Comparison of ENCODE assay signal across 16 mouse cellular contexts in the genomic region with DNA sequence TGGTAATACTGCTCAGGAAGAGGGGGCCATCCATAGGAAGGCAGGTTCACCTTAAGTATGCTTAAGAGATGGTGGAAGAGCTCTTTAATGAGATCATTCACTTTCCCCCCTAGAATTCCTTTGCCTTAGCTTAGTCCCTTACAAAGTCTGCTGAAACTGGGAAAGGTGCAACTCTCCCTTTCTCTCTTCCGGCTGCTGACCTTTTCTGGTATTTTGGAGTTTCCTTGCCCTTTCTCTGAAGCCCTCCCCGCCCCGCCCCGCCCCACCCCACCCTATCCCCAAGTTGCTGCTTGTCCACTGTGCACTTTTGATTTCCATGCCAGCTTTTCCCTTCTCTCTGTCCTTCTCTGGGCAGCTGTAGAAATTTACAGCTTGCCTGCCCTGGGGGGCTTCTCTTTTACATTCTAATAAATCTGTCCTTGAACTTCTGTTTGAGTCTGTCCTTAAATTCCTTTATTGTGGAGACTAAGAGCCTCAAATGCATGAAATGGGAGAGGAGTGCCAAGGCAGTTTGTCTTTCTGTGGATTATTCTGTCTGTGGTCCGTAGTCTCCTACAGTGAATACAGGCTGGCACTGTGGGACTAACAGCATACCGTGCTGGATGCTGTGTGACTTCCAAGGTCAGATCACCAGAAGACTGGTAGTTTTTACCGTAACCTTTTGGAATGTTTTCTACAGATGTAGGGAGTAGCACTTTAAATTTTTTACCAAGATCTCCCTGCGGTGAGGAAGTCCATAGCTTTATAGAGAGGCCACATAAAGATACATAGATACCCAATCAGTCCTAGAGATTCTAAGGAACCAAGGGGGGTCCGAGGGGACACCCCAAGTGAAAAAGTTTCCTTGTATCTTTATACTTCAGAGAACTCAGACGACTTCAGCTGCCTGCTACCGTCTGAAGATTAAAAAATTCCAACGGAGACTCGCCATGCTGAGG. TPM values are rescaled to one million over a fixed set of nuclear protein-coding genes. Genes with fewer than 3 reads are reported as not detected.
DNase-seq lines count a peak whose midpoint lies in the region; ATAC-seq and TF ChIP-seq lines count a peak whose summit lies in the region.
"Had no signal": no experiment of that assay in that cellular context is flagged by ENCODE, and none has a peak within 500 bp of the region (broad histone marks: within the 10 kb centered on the region; RNA-seq: fewer than 3 reads in every experiment).

No protein-coding gene starts in this region.

- peak; percentile 13 for DNase-seq in adrenal gland, adult 8-10 months
- DNase-seq in adrenal gland, postnatal 4 days (ENCODE audit: low spot score in 2 of 2) = no peak
- DNase-seq in neural tube, embryonic 10.5 days (ENCODE audit: extremely low spot score, low spot score) = no peak
- no peak for DNase-seq in cerebellum, postnatal 10 days
- DNase-seq in cerebellum, adult 8-10 months = no peak
- DNase-seq: B cell, adult 2 months; cerebellum, postnatal 25 days; heart, postnatal 4 days; kidney, adult 11 months; retina, postnatal 1 day had no signal

- H3K4me2 ChIP-seq in neural tube, embryonic 12.5 days (replicated peaks) = peak overlapping the region; percentile 16; the same call in 1 of the 2 replicates
- peak overlapping the region; percentile 54 for H3K4me2 ChIP-seq in intestine, postnatal 0 days (replicated peaks; ENCODE audit: low read depth)
- H3K4me2 ChIP-seq: liver, embryonic 11.5 days had no signal

- TF ChIP-seq CTCF in intestine, postnatal 0 days (IDR thresholded peaks at IDR 0.05; ENCODE audit: low read depth) = no peak

- no peaks in the 10 kb centered on the region for H3K9me3 ChIP-seq in neural tube, embryonic 12.5 days
- H3K9me3 ChIP-seq in intestine, postnatal 0 days (ENCODE audit: control insufficient read depth) = no peaks in the 10 kb centered on the region

- ATAC-seq in neural tube, embryonic 12.5 days (ENCODE audit: low FRiP score, low read depth) = peak; percentile 48
- peak; percentile 51; the same call in 1 of the 2 replicates for ATAC-seq in intestine, postnatal 0 days
- ATAC-seq in erythroid progenitor cell, adult 5-6 weeks (replicated peaks; ENCODE audit: low FRiP score, poor library complexity, severe bottlenecking) = no peak

- 50% methylated on average over 13 of the region's 13 CpGs for WGBS in neural tube, embryonic 12.5 days
- 41% methylated on average over 13 of the region's 13 CpGs for WGBS in intestine, postnatal 0 days

- no peak overlapping the region for H3K4me3 ChIP-seq in neural tube, embryonic 12.5 days
- H3K4me3 ChIP-seq in intestine, postnatal 0 days (ENCODE audit: low read depth, low read length) = peak overlapping the region; percentile 35

- no peak overlapping the region for H3K9ac ChIP-seq in neural tube, embryonic 12.5 days
- H3K9ac ChIP-seq in intestine, postnatal 0 days (ENCODE audit: low read depth, low read length) = no peak overlapping the region

- H3K4me1 ChIP-seq in neural tube, embryonic 12.5 days = no peaks in the 10 kb centered on the region
- H3K4me1 ChIP-seq in intestine, postnatal 0 days (replicated peaks; ENCODE audit: control insufficient read depth, insufficient read depth, low read length) = no peaks in the 10 kb centered on the region

- H3K36me3 ChIP-seq in neural tube, embryonic 12.5 days = no peaks in the 10 kb centered on the region
- no peaks in the 10 kb centered on the region for H3K36me3 ChIP-seq in intestine, postnatal 0 days (ENCODE audit: control insufficient read depth, insufficient read depth)

- no peak overlapping the region for H3K27ac ChIP-seq in neural tube, embryonic 12.5 days
- H3K27ac ChIP-seq in intestine, postnatal 0 days (ENCODE audit: low read depth, low read length) = no peak overlapping the region

- no peaks in the 10 kb centered on the region for H3K27me3 ChIP-seq in neural tube, embryonic 12.5 days (replicated peaks)
- H3K27me3 ChIP-seq in intestine, postnatal 0 days (replicated peaks; ENCODE audit: control insufficient read depth, insufficient read depth, low read length) = no peaks in the 10 kb centered on the region

RNA-seq across cellular contexts. Expression of gene Steap2, which starts 13.2 kb away (rescaled TPM):
- 10 to 100 TPM; 41.9 to 82.0 (median 64.8) TPM for total RNA-seq in adrenal gland, adult 8-10 months (2022)
- total RNA-seq in adrenal gland, postnatal 4 days (2021) = 10 to 100 TPM; 21.2 to 26.7 TPM
- polyA plus RNA-seq in neural tube, embryonic 12.5 days (2016; fragmentation: Nextera tagmentation; extraction: Ambion mirVana) = 5.2 and 5.9 TPM in 2 replicates
- 6.5 and 6.9 TPM in 2 replicates for polyA plus RNA-seq in intestine, postnatal 0 days (2015; fragmentation: Nextera tagmentation; extraction: Ambion mirVana)
- not detected in 2 replicates for total RNA-seq in erythroid progenitor cell, adult 5-6 weeks (2015; ENCODE audit: low replicate concordance)
- not detected in 2 replicates for total RNA-seq in erythroid progenitor cell, adult 5-6 weeks (2017; ENCODE audit: low replicate concordance)
- total RNA-seq: monocyte, adult 5-6 weeks had no signal

RNA-seq across cellular contexts. Expression of gene Steap1, which starts 41.5 kb away (rescaled TPM):
- total RNA-seq in adrenal gland, adult 8-10 months (2022) = 10 to 100 TPM; 28.0 to 35.0 (median 31.5) TPM
- total RNA-seq in adrenal gland, postnatal 4 days (2021) = 10 to 100 TPM; 13.2 to 16.7 TPM
- polyA plus RNA-seq in neural tube, embryonic 12.5 days (2016; fragmentation: Nextera tagmentation; extraction: Ambion mirVana) = 4.5 and 6.2 TPM in 2 replicates
- 1.9 and 2.3 TPM in 2 replicates for polyA plus RNA-seq in intestine, postnatal 0 days (2015; fragmentation: Nextera tagmentation; extraction: Ambion mirVana)
- total RNA-seq in erythroid progenitor cell, adult 5-6 weeks (2015; ENCODE audit: low replicate concordance) = not detected in 2 replicates
- total RNA-seq in erythroid progenitor cell, adult 5-6 weeks (2017; ENCODE audit: low replicate concordance) = not detected in 2 replicates
- total RNA-seq: heart, adult 8-10 months; monocyte, adult 5-6 weeks had no signal

RNA-seq across cellular contexts. Expression of gene Cfap69, which starts 43.6 kb away (rescaled TPM):
- total RNA-seq in adrenal gland, adult 8-10 months (2022) = 10 to 100 TPM in 2 of 4 experiments, 1 to 10 TPM in 2; 6.1 to 22.5 (median 12.7) TPM
- 1 to 10 TPM; 6.0 to 7.3 TPM for total RNA-seq in adrenal gland, postnatal 4 days (2021)
- 6.4 and 7.6 TPM in 2 replicates for polyA plus RNA-seq in neural tube, embryonic 12.5 days (2016; fragmentation: Nextera tagmentation; extraction: Ambion mirVana)
- polyA plus RNA-seq in intestine, postnatal 0 days (2015; fragmentation: Nextera tagmentation; extraction: Ambion mirVana) = 0.38 and 1.3 TPM in 2 replicates
- not detected in 2 replicates for total RNA-seq in erythroid progenitor cell, adult 5-6 weeks (2015; ENCODE audit: low replicate concordance)
- total RNA-seq in erythroid progenitor cell, adult 5-6 weeks (2017; ENCODE audit: low replicate concordance) = not detected in 2 replicates

Comparison
In these comparisons a context has a peak if more than half of its experiments do, and no peak if none do; other contexts are left out.
1. RNA of gene Steap2, which starts 13.2 kb away (total RNA-seq): 41.9 to 82.0 TPM in adrenal gland, adult 8-10 months and 21.2 to 26.7 TPM in adrenal gland, postnatal 4 days; not detected in erythroid progenitor cell, adult 5-6 weeks; every median in the first group is over 10 times any median in the second.
2. RNA of gene Steap1, which starts 41.5 kb away (total RNA-seq): 28.0 to 35.0 TPM in adrenal gland, adult 8-10 months and 13.2 to 16.7 TPM in adrenal gland, postnatal 4 days; not detected in erythroid progenitor cell, adult 5-6 weeks; every median in the first group is over 10 times any median in the second.
3. RNA of gene Cfap69, which starts 43.6 kb away (total RNA-seq): 6.1 to 22.5 TPM in adrenal gland, adult 8-10 months and 6.0 to 7.3 TPM in adrenal gland, postnatal 4 days; not detected in erythroid progenitor cell, adult 5-6 weeks; every median in the first group is over 4 times any median in the second.